In genomic region chr15:103176874-103177421, GRCm38 (mm10) we compare ENCODE assay signal across 8 mouse cellular contexts. TPM values are rescaled to one million over a fixed set of nuclear protein-coding genes. Genes with fewer than 3 reads are reported as not detected.
DNase-seq lines count a peak whose midpoint lies in the region; ATAC-seq and TF ChIP-seq lines count a peak whose summit lies in the region.

No protein-coding gene starts in this region.

- peak; percentile 100 for TF ChIP-seq CTCF in layer of hippocampus, adult 2 months (conservative IDR thresholded peaks at IDR 0.05)
- peak; percentile 88 for TF ChIP-seq CTCF in lung, adult 2 months (IDR thresholded peaks at IDR 0.05; ENCODE audit: insufficient read depth, low read length)

- H3K9me3 ChIP-seq in neural tube, embryonic 15.5 days (replicated peaks) = no peaks in the 10 kb centered on the region

- peak; percentile 83 for ATAC-seq in neural tube, embryonic 15.5 days (ENCODE audit: low FRiP score)

- H3K27me3 ChIP-seq in neural tube, embryonic 15.5 days (replicated peaks) = peaks cover 11% of the 10 kb centered on the region; the same call in 1 of the 2 replicates

- H3K36me3 ChIP-seq in neural tube, embryonic 15.5 days = no peaks in the 10 kb centered on the region

- peak overlapping the region; percentile 32 for H3K4me2 ChIP-seq in neural tube, embryonic 15.5 days

- no peaks in the 10 kb centered on the region; the same call in 1 of the 2 replicates for H3K4me1 ChIP-seq in lung, adult 2 months (ENCODE audit: control insufficient read depth, insufficient read depth, low read length)
- peaks cover 25% of the 10 kb centered on the region for H3K4me1 ChIP-seq in neural tube, embryonic 15.5 days

- TF ChIP-seq POLR2A in lung, adult 2 months (IDR thresholded peaks at IDR 0.05; ENCODE audit: borderline replicate concordance, extremely low read depth, low read depth, low read length) = no peak

- DNase-seq in ES-CJ7 (ENCODE audit: low read depth, low spot score) = peak; percentile 91
- DNase-seq in cerebellum, adult 18-20 months = peak; percentile 94 to 96
- peak; percentile 87 for DNase-seq in forelimb bud, embryonic 11.5 days (ENCODE audit: low read depth, low spot score)
- DNase-seq in heart, postnatal 4 days = peak; percentile 94
- DNase-seq in layer of hippocampus, adult 2 months (ENCODE audit: low spot score in 2 of 2) = peak; percentile 82 to 93
- DNase-seq in lung, adult 2 months = peak; percentile 94
- DNase-seq in testis, postnatal 10 days (ENCODE audit: low spot score) = peak; percentile 97

- 2% methylated on average over 18 of the region's 18 CpGs for WGBS in lung, adult 2 months
- under 1% methylated on average over 18 of the region's 18 CpGs for WGBS in neural tube, embryonic 15.5 days

- H3K27ac ChIP-seq in layer of hippocampus, adult 2 months = no peak overlapping the region
- no peak overlapping the region; the same call in 1 of the 2 replicates for H3K27ac ChIP-seq in neural tube, embryonic 15.5 days (replicated peaks)

- H3K9ac ChIP-seq in neural tube, embryonic 15.5 days (replicated peaks) = no peak overlapping the region

- H3K4me3 ChIP-seq in layer of hippocampus, adult 2 months = no peak overlapping the region
- H3K4me3 ChIP-seq in lung, adult 2 months (replicated peaks; ENCODE audit: extremely low read depth, low read depth, low read length) = no peak overlapping the region
- no peak overlapping the region for H3K4me3 ChIP-seq in neural tube, embryonic 15.5 days (replicated peaks)

RNA-seq across cellular contexts. Expression of gene Smug1, which starts 10.1 kb away (rescaled TPM):
- total RNA-seq in heart, postnatal 4 days (2021) = 10 to 100 TPM; 12.7 to 14.1 TPM
- total RNA-seq in layer of hippocampus, adult 2 months (2021) = 10 to 100 TPM; 17.9 to 18.2 TPM
- 16.5 and 18.1 TPM in 2 replicates for polyA plus RNA-seq in lung, adult 2 months (2012; rRNA removed)
- polyA plus RNA-seq in neural tube, embryonic 15.5 days (2015; fragmentation: Nextera tagmentation; extraction: Ambion mirVana) = 25.8 and 30.9 TPM in 2 replicates
